Mouse (Mus musculus) embryo, embryonic 10.5 days (tissue): ENCODE measurements at regions not wholly inside any gene's neighbourhood (a gene's known extent, or its start where the extent isn't known, plus 50 kb on each side); places are given as distances from the start of the nearest gene placed in this dataset.
"Not testable (repeated sequence)": the region's sequence is repeated elsewhere in the genome, so short reads cannot be mapped to it uniquely, and the experiment has no call there.

Experiments
- DNase-seq: peaks from one replicate; pipeline ENCODE4 v3.0.0-alpha.2; 2015; ENCODE audit warnings: low spot score

- DNase-seq = no peak
These were observed 72.5 kb upstream of the Ccdc122 start for GRCm38 (mm10) chr14:76964046-76964445.

DNA sequence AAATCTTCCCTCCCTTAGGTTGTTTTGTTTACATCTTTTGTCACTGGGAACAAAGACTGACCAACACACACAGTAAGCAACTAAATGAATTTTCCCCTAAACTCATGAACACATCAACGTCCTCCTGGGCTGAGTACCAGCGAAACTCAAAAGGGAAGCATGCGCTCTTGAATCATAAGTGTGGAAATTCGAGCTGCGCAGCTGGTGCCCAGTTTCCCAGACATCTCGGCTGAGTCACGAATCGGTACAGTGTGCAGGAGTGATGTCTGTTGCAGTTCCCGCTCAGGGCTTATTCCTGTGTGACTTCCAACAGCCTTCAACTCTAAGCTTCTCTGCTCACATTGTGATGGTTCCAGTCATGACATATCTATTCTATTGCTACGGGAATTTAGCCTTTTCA is 77.7 kb upstream of the Ccdc122 start:
- DNase-seq = no peak

DNA sequence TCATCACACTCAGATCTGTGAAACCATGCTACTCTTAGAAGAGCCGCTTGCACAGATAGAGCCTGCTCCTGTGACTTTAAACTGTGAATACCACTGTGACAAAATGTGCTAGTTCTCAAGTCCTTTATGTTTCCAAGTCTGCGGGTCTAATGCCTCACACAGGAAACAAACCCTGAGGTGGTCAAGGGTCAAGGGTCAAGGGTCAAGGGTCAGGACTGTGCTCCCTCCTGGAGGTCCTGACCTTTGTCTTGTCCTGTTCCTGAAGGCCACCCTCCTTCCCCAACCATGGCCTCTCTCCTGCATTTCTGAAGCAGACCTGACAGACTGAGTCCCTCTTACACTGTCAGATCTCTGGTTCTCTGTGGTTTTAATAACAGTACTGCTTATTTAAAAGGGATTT is 79.4 kb upstream of the Ccdc122 start:
- peak; percentile 44 for DNase-seq

- DNase-seq = no peak
These were observed 83.4 kb upstream of the Ccdc122 start for GRCm38 (mm10) chr14:76953171-76953570.

DNA sequence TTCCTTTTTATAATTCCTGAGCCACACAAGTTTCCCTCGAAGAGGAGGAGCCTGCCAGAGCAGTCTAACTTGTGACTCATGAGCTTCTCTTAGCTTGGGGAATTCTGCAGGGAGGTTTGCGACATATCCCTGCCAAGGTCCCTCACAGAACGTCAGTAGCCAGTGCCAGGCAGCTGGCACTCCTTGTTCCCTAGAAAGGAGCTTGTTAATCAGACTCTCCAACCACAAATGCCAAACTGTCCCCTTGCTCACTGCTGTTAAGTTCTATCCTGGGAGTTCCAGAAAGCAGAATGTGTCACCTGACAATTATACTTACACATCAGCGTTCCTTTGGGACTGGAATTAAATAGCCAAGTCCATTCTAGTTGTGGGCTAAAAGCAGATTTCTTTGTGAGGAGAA is 85.1 kb upstream of the Ccdc122 start:
- DNase-seq = no peak

GRCm38 (mm10) chr14:76949388-76949787 is 87.2 kb upstream of the Ccdc122 start:
- no peak for DNase-seq

- no peak for DNase-seq
These were observed 87.6 kb upstream of the Ccdc122 start for GRCm38 (mm10) chr14:76948948-76949347.

DNA sequence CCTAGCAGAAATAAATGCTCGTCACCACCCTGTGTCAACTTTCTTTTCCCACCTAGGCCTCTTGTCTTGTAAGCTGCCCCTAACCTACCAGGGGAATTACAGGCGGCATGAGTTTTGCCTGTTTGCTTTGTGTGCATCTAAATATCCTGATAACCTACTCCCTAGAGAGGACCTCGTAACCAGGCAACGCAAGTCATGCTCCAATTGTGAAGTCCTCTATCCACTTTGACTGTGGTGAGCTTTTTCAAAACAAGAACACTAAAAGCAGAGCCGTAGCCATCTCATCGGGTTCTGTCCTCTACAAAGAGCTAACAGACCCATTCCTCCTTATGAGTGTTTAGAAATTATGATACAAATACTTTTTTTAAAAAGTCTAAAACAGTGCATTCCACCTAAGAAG is 88.1 kb upstream of the Ccdc122 start:
- no peak for DNase-seq

- peak; percentile 29 for DNase-seq
These were observed 89.4 kb upstream of the Ccdc122 start for GRCm38 (mm10) chr14:76947148-76947547.

GRCm38 (mm10) chr14:76945626-76946025 is 90.9 kb upstream of the Ccdc122 start:
- DNase-seq = no peak

DNA sequence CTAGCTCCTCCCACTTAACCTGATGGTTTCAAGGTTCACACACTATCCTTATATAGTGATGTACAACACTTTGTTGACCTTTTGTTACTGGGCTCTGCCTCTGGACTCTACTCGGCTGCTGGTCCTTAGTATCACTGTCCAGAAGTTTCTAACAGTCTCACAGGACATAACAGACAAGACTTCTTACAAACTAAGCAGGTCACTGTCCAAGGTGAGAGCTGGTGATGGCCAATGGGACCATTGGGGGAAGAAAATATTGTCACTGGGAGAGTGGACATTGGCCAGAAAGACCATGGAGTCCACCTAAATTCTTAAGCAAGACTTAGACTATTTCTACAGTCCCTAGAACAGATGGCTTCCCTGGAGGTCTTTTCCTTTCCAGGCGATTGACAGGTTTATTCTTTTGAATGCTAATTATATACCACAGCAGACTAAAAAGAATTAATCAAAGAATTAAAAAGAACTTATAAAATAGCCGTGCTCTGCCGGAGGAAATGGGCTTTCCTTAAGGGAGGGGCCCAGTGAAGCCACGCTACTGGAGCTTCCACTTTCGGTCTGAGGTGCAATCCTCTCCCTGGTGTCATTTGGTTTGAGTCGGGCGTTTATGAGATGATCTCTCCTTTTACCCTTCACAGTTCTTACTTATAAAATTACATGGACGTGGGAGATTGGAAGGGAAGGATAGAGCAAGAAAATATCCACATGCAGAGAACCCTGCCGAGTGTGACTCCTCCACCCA is 94.9 kb upstream of the Ccdc122 start:
- DNase-seq = no peak

GRCm38 (mm10) chr14:76940507-76940906 is 96.1 kb upstream of the Ccdc122 start:
- DNase-seq = no peak

DNA sequence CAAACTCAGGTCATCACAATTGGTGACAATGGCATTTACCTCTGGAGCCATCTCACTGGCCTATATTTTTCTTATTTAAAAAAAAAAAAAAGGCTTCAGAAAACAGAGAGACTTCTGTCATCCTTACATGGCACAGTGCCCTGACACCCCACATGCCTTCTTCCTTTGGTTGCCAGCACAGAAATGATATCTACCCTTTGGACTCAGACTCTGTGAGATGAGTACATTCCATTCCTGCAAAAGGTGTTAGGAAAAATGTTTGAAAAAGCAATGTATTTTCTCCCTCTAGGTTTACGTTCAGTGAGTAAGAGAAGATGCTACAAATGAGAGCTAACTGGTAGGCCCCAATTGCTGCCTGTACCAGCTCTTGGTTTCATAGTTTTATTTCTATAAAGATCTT is 99.9 kb upstream of the Ccdc122 start:
- no peak for DNase-seq

GRCm38 (mm10) chr14:76936051-76936450 is 100.5 kb upstream of the Ccdc122 start:
- not testable (repeated sequence) for DNase-seq

GRCm38 (mm10) chr14:76935453-76935852 is 101.1 kb upstream of the Ccdc122 start:
- no peak for DNase-seq

DNA sequence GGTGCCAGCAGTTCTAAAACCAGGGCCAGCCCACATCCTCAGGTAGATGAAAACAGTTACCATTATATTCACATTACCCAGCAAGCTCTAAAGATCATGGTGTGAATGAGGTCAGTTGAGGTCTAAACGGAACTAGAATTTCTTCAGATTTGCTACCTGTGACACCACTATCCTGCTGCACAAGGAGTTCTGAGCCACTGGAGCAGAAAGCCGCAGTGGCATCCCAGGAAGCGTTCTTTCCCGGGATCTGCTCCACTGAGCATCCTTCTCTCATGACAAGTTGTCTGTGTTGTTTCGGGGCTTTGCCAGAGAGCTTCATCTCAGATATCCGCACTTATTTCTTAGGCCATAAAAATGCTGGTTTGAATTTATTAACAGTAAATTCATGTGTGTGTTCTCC is 103.7 kb upstream of the Ccdc122 start:
- DNase-seq = no peak

GRCm38 (mm10) chr14:76931398-76931797 is 105.2 kb upstream of the Ccdc122 start:
- no peak for DNase-seq

- no peak for DNase-seq
These were observed 107.0 kb upstream of the Ccdc122 start for GRCm38 (mm10) chr14:76929562-76929961.

GRCm38 (mm10) chr14:76928706-76929105 is 107.9 kb upstream of the Ccdc122 start:
- no peak for DNase-seq

- no peak for DNase-seq
These were observed 109.2 kb upstream of the Ccdc122 start for GRCm38 (mm10) chr14:76927245-76927806.

DNA sequence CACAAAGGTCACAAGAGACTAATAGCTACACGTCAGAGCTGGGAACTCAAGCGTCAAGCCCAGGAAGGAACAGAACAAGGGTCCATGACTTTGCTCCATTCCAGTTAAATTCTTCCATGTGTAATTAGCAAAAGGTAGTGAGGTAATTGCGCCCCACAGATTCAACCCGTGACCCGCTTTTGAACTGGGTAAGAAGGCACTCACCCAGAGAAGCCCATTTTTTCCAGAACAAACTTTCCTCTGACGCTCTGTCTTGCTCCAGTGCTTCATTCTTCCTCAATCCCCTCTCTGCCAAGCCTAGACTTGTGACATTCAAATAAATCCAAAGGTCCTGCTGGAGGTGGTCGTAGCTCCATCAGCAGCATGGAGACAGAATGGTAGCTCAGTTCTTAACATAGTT is 110.2 kb upstream of the Ccdc122 start:
- no peak for DNase-seq

DNA sequence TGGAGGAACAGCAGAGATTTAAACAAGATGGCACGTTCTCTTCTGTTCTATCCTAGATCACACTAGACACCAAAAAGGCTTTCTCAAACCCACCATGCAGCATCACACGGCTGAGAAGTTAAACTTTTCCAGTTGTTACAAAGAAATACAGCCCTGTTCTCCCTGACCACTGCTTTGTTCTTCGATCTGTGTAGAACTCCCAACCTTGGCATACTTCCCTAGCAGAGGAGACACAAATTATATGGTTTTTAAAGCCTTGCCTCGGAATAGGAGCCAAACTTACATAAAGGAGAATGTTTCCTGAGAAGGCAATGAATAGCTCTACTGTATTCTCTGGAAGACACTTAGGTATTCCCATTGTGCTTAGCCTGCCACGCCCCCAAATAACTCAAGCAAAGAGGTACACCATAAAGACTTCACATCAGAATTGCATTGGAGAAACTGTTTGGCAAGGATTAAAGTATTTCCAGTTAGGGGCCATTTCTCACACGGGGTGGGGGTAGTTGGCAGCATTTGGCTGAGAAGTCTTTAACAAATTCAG is 114.1 kb upstream of the Ccdc122 start:
- no peak for DNase-seq

GRCm38 (mm10) chr14:76918091-76918490 is 118.5 kb upstream of the Ccdc122 start:
- no peak for DNase-seq
